Mouse (Mus musculus) brain, embryonic 18.5 days (tissue): Measurements from ENCODE around the gene Gm13078.

ENCODE experiments used
- DNase-seq: peaks from one replicate; pipeline ENCODE4 v3.0.0-alpha.2; 2012; ENCODE audit warnings: low read depth, low spot score

The Gm13078 gene

DNA sequence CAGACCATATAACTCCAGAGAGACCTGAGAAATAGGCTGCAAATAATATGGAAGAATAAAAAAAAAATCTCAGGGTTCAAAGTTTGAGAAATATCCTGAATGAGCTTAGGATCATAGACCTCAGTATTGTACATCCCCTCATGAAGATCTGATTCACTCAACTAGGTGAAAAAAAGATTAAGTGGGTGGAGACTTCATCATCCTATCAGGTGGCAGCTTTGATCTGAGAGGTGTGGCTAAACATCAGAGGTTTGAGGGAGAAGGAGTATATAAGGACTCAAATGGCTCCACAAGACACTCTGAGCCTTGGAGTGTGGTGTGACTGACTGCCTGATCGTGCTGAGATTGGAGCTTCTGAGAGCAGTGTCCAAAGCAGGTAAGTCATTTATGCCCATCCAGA is at the start of gene Gm13078:
Gene Gm13078, plus strand, starts transcription at position 301 of the 400 bp plus-strand sequence.
- no peak for DNase-seq

DNA sequence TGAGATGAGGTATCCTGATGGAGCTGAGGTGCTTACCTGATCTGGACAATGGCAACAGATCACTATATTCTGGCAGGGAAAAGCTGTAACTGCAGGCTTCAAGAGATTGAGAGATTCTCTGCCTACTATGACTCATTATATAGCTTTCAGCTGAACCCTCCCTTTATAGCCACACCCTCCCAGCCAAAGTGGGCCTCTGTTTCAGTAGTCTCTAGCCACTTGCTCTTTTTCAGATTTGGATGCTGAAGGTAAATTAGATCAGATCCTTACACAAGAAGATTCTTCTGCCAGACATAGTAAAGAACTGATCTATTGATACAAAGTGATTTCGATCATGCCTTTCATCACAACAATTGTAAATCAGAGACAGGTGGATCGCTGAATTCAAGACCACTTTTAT is 16.6 kb upstream of the Gm13078 start, which contains the start of gene Gm13089:
Gene Gm13089, minus strand, starts transcription at position 101 of the 400 bp plus-strand sequence.
- no peak for DNase-seq
